Mouse (Mus musculus) liver, embryonic 14.5 days (tissue): ENCODE results near the gene St8sia1.
A peak's percentile ranks its signal among the peaks of the same experiment; 100 is the strongest.

Experiments used
- CTCF ChIP-seq: IDR thresholded peaks from 2 replicates; pipeline ENCODE4 v1.5.1; 2016; ENCODE audit warnings: antibody characterized with exemption, low read depth, control low read depth
- EP300 ChIP-seq: IDR thresholded peaks from 2 replicates; pipeline ENCODE4 v1.6.1; 2016; ENCODE audit warnings: antibody characterized with exemption, low read depth

DNA sequence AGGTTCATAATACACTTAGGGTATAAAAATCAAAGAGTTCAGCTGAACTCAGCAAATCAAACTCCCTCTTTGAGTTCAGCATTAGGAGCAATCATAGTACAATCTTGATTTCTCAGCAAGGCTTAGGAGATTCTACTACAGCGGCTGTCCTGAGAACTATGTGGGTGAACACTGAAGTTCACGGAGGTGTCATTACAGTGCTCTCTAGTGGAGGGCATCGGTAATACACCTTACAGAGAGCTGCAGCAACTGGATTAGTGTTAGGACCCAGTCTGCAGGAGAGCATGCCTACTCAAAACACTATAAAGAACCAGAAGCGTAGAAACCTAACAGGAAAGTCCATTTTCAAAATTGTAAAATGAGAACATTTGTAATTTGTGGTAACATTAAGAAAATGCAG, 178.9 kb downstream of the St8sia1 start:
- peak; percentile 88 for TF ChIP-seq CTCF
- TF ChIP-seq EP300: no peak
